Mouse (Mus musculus) adrenal gland (tissue): ENCODE measurements around the gene Kirrel3.

Source experiments
- intact Hi-C: fragments of 180-260 bp; cut with DNase I; formaldehyde crosslinking; loops from one replicate; pipeline ENCODE4 v1.15.1; 2025

Kirrel3 gene

GRCm38 (mm10) chr9:34592073-34592610 is 106.4 kb downstream of the Kirrel3 start:
- intact Hi-C loops = no loop called here

GRCm38 (mm10) chr9:34593889-34594288 is 108.2 kb downstream of the Kirrel3 start:
- intact Hi-C loops = no loop called here

GRCm38 (mm10) chr9:34600326-34600725 is 114.6 kb downstream of the Kirrel3 start:
- intact Hi-C loops = no loop called here

GRCm38 (mm10) chr9:34603750-34604149 is 118.1 kb downstream of the Kirrel3 start:
- intact Hi-C loops = no loop called here

- intact Hi-C loops = no loop called here
These were observed 119.2 kb downstream of the Kirrel3 start for GRCm38 (mm10) chr9:34604931-34605330.

- intact Hi-C loops = no loop called here
These were observed 119.8 kb downstream of the Kirrel3 start for GRCm38 (mm10) chr9:34605486-34605885.

- intact Hi-C loops = no loop called here
These were observed 122.3 kb downstream of the Kirrel3 start for GRCm38 (mm10) chr9:34607976-34608375.

- intact Hi-C loops = no loop called here
These were observed 127.4 kb downstream of the Kirrel3 start for GRCm38 (mm10) chr9:34612886-34613769.

GRCm38 (mm10) chr9:34618099-34618498 is 132.4 kb downstream of the Kirrel3 start:
- intact Hi-C loops = no loop called here

- intact Hi-C loops = no loop called here
These were observed 134.2 kb downstream of the Kirrel3 start for GRCm38 (mm10) chr9:34619913-34620312.

- intact Hi-C loops = no loop called here
These were observed 137.8 kb downstream of the Kirrel3 start for GRCm38 (mm10) chr9:34623526-34623925.

GRCm38 (mm10) chr9:34624021-34624420 is 138.3 kb downstream of the Kirrel3 start:
- intact Hi-C loops = no loop called here

- intact Hi-C loops = no loop called here
These were observed 143.1 kb downstream of the Kirrel3 start for GRCm38 (mm10) chr9:34628841-34629240.

- intact Hi-C loops = no loop called here
These were observed 150.0 kb downstream of the Kirrel3 start for GRCm38 (mm10) chr9:34635696-34636095.

- intact Hi-C loops = no loop called here
These were observed 158.2 kb downstream of the Kirrel3 start for GRCm38 (mm10) chr9:34643917-34644316.

GRCm38 (mm10) chr9:34644392-34644791 is 158.7 kb downstream of the Kirrel3 start:
- intact Hi-C loops = no loop called here

- intact Hi-C loops = no loop called here
These were observed 161.1 kb downstream of the Kirrel3 start for GRCm38 (mm10) chr9:34646831-34647230.

- intact Hi-C loops = no loop called here
These were observed 166.6 kb downstream of the Kirrel3 start for GRCm38 (mm10) chr9:34652278-34652677.

- intact Hi-C loops = no loop called here
These were observed 167.4 kb downstream of the Kirrel3 start for GRCm38 (mm10) chr9:34653141-34653540.

- intact Hi-C loops = no loop called here
These were observed 174.9 kb downstream of the Kirrel3 start for GRCm38 (mm10) chr9:34660566-34660965.

- intact Hi-C loops = no loop called here
These were observed 177.7 kb downstream of the Kirrel3 start for GRCm38 (mm10) chr9:34663412-34663811.

GRCm38 (mm10) chr9:34665361-34666129 is 179.9 kb downstream of the Kirrel3 start:
- intact Hi-C loops = no loop called here
